Mouse (Mus musculus): ENCODE data around the gene Auts2. TPM values are rescaled to one million over a fixed set of nuclear protein-coding genes. Genes with fewer than 3 reads are reported as not detected.
"Not testable (repeated sequence)": the region's sequence is repeated elsewhere in the genome, so short reads cannot be mapped to it uniquely, and the experiment has no call there.

The Auts2 gene
- 82.5 and 87.8 TPM in 2 replicates for polyA plus RNA-seq (2014; fragmentation: Nextera tagmentation; extraction: Ambion mirVana)

DNA sequence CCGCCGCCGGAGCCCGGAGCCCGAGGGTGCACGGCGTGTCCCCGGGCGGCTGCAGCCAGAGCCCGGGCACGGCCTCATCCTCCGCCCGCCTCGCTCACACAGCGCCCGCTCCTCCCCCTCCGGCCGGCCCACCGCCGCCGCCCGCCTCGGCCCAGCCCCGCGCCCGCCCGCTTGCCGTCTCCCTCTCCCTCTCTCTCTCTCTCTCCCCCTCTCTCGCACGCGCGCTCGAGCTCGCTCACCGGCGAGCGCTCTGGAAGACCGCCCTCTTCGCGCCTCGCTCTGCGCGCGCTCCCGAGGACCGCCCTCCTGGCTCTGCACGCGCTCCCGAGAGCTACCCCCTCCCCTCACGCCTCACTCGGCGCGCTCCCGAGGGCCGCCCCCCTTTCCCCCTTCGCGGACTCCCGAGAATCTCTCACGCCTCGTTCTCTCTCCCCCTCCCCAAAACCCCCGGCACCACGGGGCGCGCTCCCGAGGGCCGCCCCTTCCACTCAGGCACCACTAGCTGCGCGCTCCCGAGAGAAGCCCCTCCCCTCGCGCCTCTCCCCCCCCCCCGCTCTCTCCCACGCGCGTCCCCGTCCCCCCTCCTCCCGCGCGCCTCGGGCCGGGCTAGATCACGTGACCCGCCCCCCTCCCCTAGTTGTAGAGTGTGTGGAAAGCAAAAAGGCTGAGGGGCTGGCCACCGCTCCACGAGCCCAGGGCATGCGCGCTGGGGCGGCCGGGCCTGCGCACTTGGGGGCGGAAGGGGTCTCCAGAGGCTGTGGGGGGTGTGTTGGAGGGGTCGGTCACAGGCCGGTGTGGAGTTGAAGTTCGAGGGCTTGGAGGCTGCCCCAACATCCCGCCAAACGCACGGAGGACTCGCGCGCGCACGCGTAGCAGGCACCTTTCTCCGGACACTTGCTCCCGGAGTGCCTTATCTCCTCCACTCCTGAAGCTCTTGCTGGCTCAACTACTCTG is at the start of gene Auts2:
Gene Auts2, minus strand, starts transcription at position 227 of the 954 bp plus-strand sequence.
- no peaks in the 10 kb centered on the region for H3K36me3 ChIP-seq (ENCODE audit: control insufficient read depth, insufficient read depth, low read length)
- H3K27ac ChIP-seq (ENCODE audit: low read depth, low read length) = peak within 1 kb of the TSS; percentile 87
- H3K27me3 ChIP-seq (ENCODE audit: control insufficient read depth, insufficient read depth, low read length) = no peaks in the 10 kb centered on the region
- peak; percentile 91 for ATAC-seq (ENCODE audit: low read depth)
- peak within 1 kb of the TSS; percentile 89 for H3K9ac ChIP-seq (replicated peaks; ENCODE audit: low read depth, low read length)
- H3K4me2 ChIP-seq (ENCODE audit: low read depth, low read length) = peak within 1 kb of the TSS; percentile 62
- peak within 1 kb of the TSS; percentile 82 for H3K4me3 ChIP-seq (ENCODE audit: low read depth, low read length)
- no peaks in the 10 kb centered on the region for H3K9me3 ChIP-seq (ENCODE audit: control insufficient read depth, low read length)
- whole genome bisulfite sequencing = under 1% methylated on average over 68 of the region's 105 CpGs
- H3K4me1 ChIP-seq (ENCODE audit: control insufficient read depth, insufficient read depth, low read length) = peaks cover 13% of the 10 kb centered on the region

- H3K4me3 ChIP-seq (ENCODE audit: low read depth, low read length) = no peak overlapping the region
- H3K27me3 ChIP-seq (ENCODE audit: control insufficient read depth, insufficient read depth, low read length) = no peaks in the 10 kb centered on the region
- no peaks in the 10 kb centered on the region for H3K36me3 ChIP-seq (ENCODE audit: control insufficient read depth, insufficient read depth, low read length)
- no peak for ATAC-seq (ENCODE audit: low read depth)
- no peak overlapping the region for H3K27ac ChIP-seq (ENCODE audit: low read depth, low read length)
- H3K4me2 ChIP-seq (ENCODE audit: low read depth, low read length) = no peak overlapping the region
- 64% methylated on average over 24 of the region's 24 CpGs for WGBS
- H3K9me3 ChIP-seq (ENCODE audit: control insufficient read depth, low read length) = no peaks in the 10 kb centered on the region
- 0 out of 2 replicates have a peak, but pooled peaks cover 4% of the 10 kb centered on the region for H3K4me1 ChIP-seq (ENCODE audit: control insufficient read depth, insufficient read depth, low read length)
- no peak overlapping the region for H3K9ac ChIP-seq (replicated peaks; ENCODE audit: low read depth, low read length)
Observed at GRCm38 (mm10) chr5:132591721-132592695, 48.9 kb upstream of the Auts2 start.

- WGBS = 46% methylated on average over 7 of the region's 7 CpGs
Observed at GRCm38 (mm10) chr5:132579774-132580173, 36.6 kb upstream of the Auts2 start.

GRCm38 (mm10) chr5:132560771-132561170 is 17.6 kb upstream of the Auts2 start:
- H3K36me3 ChIP-seq (ENCODE audit: control insufficient read depth, insufficient read depth, low read length); H3K4me1 ChIP-seq (ENCODE audit: control insufficient read depth, insufficient read depth, low read length); H3K4me2 ChIP-seq (ENCODE audit: low read depth, low read length); H3K9me3 ChIP-seq (ENCODE audit: control insufficient read depth, low read length); H3K4me3 ChIP-seq (ENCODE audit: low read depth, low read length); H3K27ac ChIP-seq (ENCODE audit: low read depth, low read length); ATAC-seq (ENCODE audit: low read depth); H3K27me3 ChIP-seq (ENCODE audit: control insufficient read depth, insufficient read depth, low read length); H3K9ac ChIP-seq (replicated peaks; ENCODE audit: low read depth, low read length): not testable (repeated sequence)
- 83% methylated on average over 6 of the region's 6 CpGs for WGBS

More at GRCm38 (mm10) chr5:132579774-132580173, 36.6 kb upstream of the Auts2 start:
- Histone ChIP-seq H3K27me3 (ENCODE audit: control insufficient read depth, insufficient read depth, low read length) (no peaks in the 10 kb centered on the region), H3K9ac (replicated peaks; ENCODE audit: low read depth, low read length) (no peak overlapping the region), H3K9me3 (ENCODE audit: control insufficient read depth, low read length) (no peaks in the 10 kb centered on the region), H3K36me3 (ENCODE audit: control insufficient read depth, insufficient read depth, low read length) (no peaks in the 10 kb centered on the region), H3K4me3 (ENCODE audit: low read depth, low read length) (no peak overlapping the region), H3K4me1 (ENCODE audit: control insufficient read depth, insufficient read depth, low read length) (no peaks in the 10 kb centered on the region), H3K27ac (ENCODE audit: low read depth, low read length) (no peak overlapping the region), H3K4me2 (ENCODE audit: low read depth, low read length) (no peak overlapping the region)
- no peak; the same call in 1 of the 2 replicates for ATAC-seq (ENCODE audit: low read depth)

DNA sequence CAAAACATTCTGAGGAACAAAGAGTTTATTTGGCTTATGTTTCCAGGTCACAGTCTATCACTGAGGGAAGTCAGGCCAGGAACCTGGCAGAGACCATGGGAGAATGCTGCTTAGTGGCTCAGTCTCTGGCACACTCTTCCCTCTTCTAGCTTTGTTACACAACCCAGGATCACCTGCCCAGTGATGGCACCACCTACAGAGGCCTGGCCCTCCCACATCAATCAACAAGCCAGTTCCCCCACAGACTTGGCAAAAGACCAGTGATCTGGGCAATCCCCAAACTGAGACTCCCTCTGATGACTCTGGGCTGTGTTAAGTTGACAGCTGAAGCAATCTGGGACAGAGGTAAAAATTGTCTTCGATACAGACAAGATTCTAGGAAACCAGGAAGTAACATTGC is 2.6 kb upstream of the Auts2 start:
- no peak for ATAC-seq (ENCODE audit: low read depth)
- Histone ChIP-seq H3K9me3 (ENCODE audit: control insufficient read depth, low read length) (no peaks in the 10 kb centered on the region), H3K9ac (replicated peaks; ENCODE audit: low read depth, low read length) (no peak overlapping the region), H3K36me3 (ENCODE audit: control insufficient read depth, insufficient read depth, low read length) (no peaks in the 10 kb centered on the region), H3K4me2 (ENCODE audit: low read depth, low read length) (no peak overlapping the region), H3K27me3 (ENCODE audit: control insufficient read depth, insufficient read depth, low read length) (no peaks in the 10 kb centered on the region), H3K4me1 (ENCODE audit: control insufficient read depth, insufficient read depth, low read length) (no peaks in the 10 kb centered on the region), H3K4me3 (ENCODE audit: low read depth, low read length) (no peak overlapping the region), H3K27ac (ENCODE audit: low read depth, low read length) (no peak overlapping the region)
- 76% methylated on average over 1 of the region's 1 CpGs for WGBS

- no peaks in the 10 kb centered on the region for H3K9me3 ChIP-seq (ENCODE audit: control insufficient read depth, low read length)
- peak overlapping the region; percentile 62 for H3K4me2 ChIP-seq (ENCODE audit: low read depth, low read length)
- peak overlapping the region; percentile 82 for H3K4me3 ChIP-seq (ENCODE audit: low read depth, low read length)
- peaks cover 8% of the 10 kb centered on the region for H3K4me1 ChIP-seq (ENCODE audit: control insufficient read depth, insufficient read depth, low read length)
- H3K27ac ChIP-seq (ENCODE audit: low read depth, low read length) = no peak overlapping the region; the same call in 1 of the 2 replicates
- no peaks in the 10 kb centered on the region for H3K36me3 ChIP-seq (ENCODE audit: control insufficient read depth, insufficient read depth, low read length)
- H3K9ac ChIP-seq (replicated peaks; ENCODE audit: low read depth, low read length) = no peak overlapping the region
- 3% methylated on average over 26 of the region's 26 CpGs for WGBS
- H3K27me3 ChIP-seq (ENCODE audit: control insufficient read depth, insufficient read depth, low read length) = no peaks in the 10 kb centered on the region
- no peak for ATAC-seq (ENCODE audit: low read depth)
Observed at GRCm38 (mm10) chr5:132544176-132544995, 1.2 kb upstream of the Auts2 start.

- WGBS = under 1% methylated on average over 28 of the region's 28 CpGs
- Histone ChIP-seq H3K4me2 (ENCODE audit: low read depth, low read length) (peak overlapping the region; percentile 62), H3K9me3 (ENCODE audit: control insufficient read depth, low read length) (no peaks in the 10 kb centered on the region), H3K4me3 (ENCODE audit: low read depth, low read length) (peak overlapping the region; percentile 82), H3K27me3 (ENCODE audit: control insufficient read depth, insufficient read depth, low read length) (no peaks in the 10 kb centered on the region), H3K36me3 (ENCODE audit: control insufficient read depth, insufficient read depth, low read length) (no peaks in the 10 kb centered on the region), H3K4me1 (ENCODE audit: control insufficient read depth, insufficient read depth, low read length) (peaks cover 15% of the 10 kb centered on the region), H3K9ac (replicated peaks; ENCODE audit: low read depth, low read length) (peak overlapping the region; percentile 89), H3K27ac (ENCODE audit: low read depth, low read length) (peak overlapping the region; percentile 87)
- peak; percentile 3; the same call in 1 of the 2 replicates for ATAC-seq (ENCODE audit: low read depth)
Observed at GRCm38 (mm10) chr5:132542381-132543020, 643 bp downstream of the Auts2 start.

- H3K4me3 ChIP-seq (ENCODE audit: low read depth, low read length) = peak overlapping the region; percentile 82
- under 1% methylated on average over 16 of the region's 21 CpGs for WGBS
- no peaks in the 10 kb centered on the region for H3K9me3 ChIP-seq (ENCODE audit: control insufficient read depth, low read length)
- ATAC-seq (ENCODE audit: low read depth) = no peak
- peak overlapping the region; percentile 62 for H3K4me2 ChIP-seq (ENCODE audit: low read depth, low read length)
- no peaks in the 10 kb centered on the region for H3K27me3 ChIP-seq (ENCODE audit: control insufficient read depth, insufficient read depth, low read length)
- H3K27ac ChIP-seq (ENCODE audit: low read depth, low read length) = peak overlapping the region; percentile 87
- peak overlapping the region; percentile 89 for H3K9ac ChIP-seq (replicated peaks; ENCODE audit: low read depth, low read length)
- H3K36me3 ChIP-seq (ENCODE audit: control insufficient read depth, insufficient read depth, low read length) = no peaks in the 10 kb centered on the region
- H3K4me1 ChIP-seq (ENCODE audit: control insufficient read depth, insufficient read depth, low read length) = peaks cover 15% of the 10 kb centered on the region
Observed at GRCm38 (mm10) chr5:132541951-132542350, 1.2 kb downstream of the Auts2 start.

All from neural tube, embryonic 14.5 days (tissue).